Mouse (Mus musculus): ENCODE measurements around the gene Kif22.

GRCm38 (mm10) chr7:127016481-127016485 is 26.0 kb downstream of the Kif22 start, which contains the start of gene Pagr1b:
- TF ChIP-seq CHD2 (IDR thresholded peaks at IDR 0.05; ENCODE audit: low read length): no peak
- no peak for TF ChIP-seq POLR2AphosphoS5 (IDR thresholded peaks at IDR 0.05; ENCODE audit: borderline replicate concordance, low read depth, low read length)
- no peak for TF ChIP-seq GATA1 (IDR thresholded peaks at IDR 0.05; ENCODE audit: low read depth, low read length)
- TF ChIP-seq POLR2A (IDR thresholded peaks at IDR 0.05; ENCODE audit: control insufficient read depth in 1 of 2, insufficient read depth in 1 of 2, low read depth in 1 of 2, low read length in 2 of 2, poor library complexity in 1 of 2): no peak
- no peak for TF ChIP-seq KAT2A (conservative IDR thresholded peaks at IDR 0.05; ENCODE audit: low read depth, low read length)
- no peak for TF ChIP-seq CTCF (IDR thresholded peaks at IDR 0.05 in 2 of 3, conservative IDR thresholded peaks at IDR 0.05 in 1 of 3; ENCODE audit: control insufficient read depth in 1 of 3, insufficient read depth in 1 of 3, low read depth in 2 of 3, low read length in 3 of 3, poor library complexity in 1 of 3, severe bottlenecking in 1 of 3)
- no peak for TF ChIP-seq TBP (IDR thresholded peaks at IDR 0.05; ENCODE audit: low read depth, low read length)
- no peak for TF ChIP-seq USF1 (IDR thresholded peaks at IDR 0.05; ENCODE audit: low read depth, low read length)
- TF ChIP-seq MAX (IDR thresholded peaks at IDR 0.05; ENCODE audit: low read length): no peak
- no peak for TF ChIP-seq TCF12 (IDR thresholded peaks at IDR 0.05; ENCODE audit: low read depth, low read length)
- no peak for TF ChIP-seq TAL1 (IDR thresholded peaks at IDR 0.05; ENCODE audit: low read length)
- TF ChIP-seq ELF1 (IDR thresholded peaks at IDR 0.05; ENCODE audit: low read depth, low read length): no peak
